Mouse (Mus musculus): Measurements from ENCODE around the gene Hdac5. TPM values are rescaled to one million over a fixed set of nuclear protein-coding genes. Genes with fewer than 3 reads are reported as not detected.

The Hdac5 gene
- polyA plus RNA-seq (2016; fragmentation: Nextera tagmentation; extraction: Ambion mirVana): 70.0 and 80.0 TPM in 2 replicates

- H3K9ac ChIP-seq: peak within 1 kb of the TSS; percentile 93
- H3K36me3 ChIP-seq: no peaks in the 10 kb centered on the region
- peak; percentile 78 for ATAC-seq (ENCODE audit: insufficient number of reproducible peaks, insufficient read depth, low FRiP score, low TSS enrichment)
- peak within 1 kb of the TSS; percentile 83 for H3K27ac ChIP-seq
- peak within 1 kb of the TSS; percentile 92 for H3K4me3 ChIP-seq
- H3K4me1 ChIP-seq: peaks cover 35% of the 10 kb centered on the region
- H3K9me3 ChIP-seq: no peaks in the 10 kb centered on the region
- H3K27me3 ChIP-seq: no peaks in the 10 kb centered on the region
- H3K4me2 ChIP-seq (replicated peaks): peak within 1 kb of the TSS; percentile 87
- WGBS: under 1% methylated on average over 49 of the region's 49 CpGs
Measured at GRCm38 (mm10) chr11:102230006-102230741, at the start of gene Hdac5. TSS of gene Hdac5 (minus strand) at chr11:102230166.

GRCm38 (mm10) chr11:102279595-102279994 lies 49.6 kb upstream of the Hdac5 start:
- H3K9ac ChIP-seq: no peak overlapping the region
- peaks cover 14% of the 10 kb centered on the region; the same call in 1 of the 2 replicates for H3K4me1 ChIP-seq
- no peak overlapping the region for H3K27ac ChIP-seq
- 89% methylated on average over 3 of the region's 3 CpGs for WGBS
- H3K9me3 ChIP-seq: no peaks in the 10 kb centered on the region
- H3K4me3 ChIP-seq: no peak overlapping the region
- H3K36me3 ChIP-seq: no peaks in the 10 kb centered on the region
- no peak overlapping the region for H3K4me2 ChIP-seq (replicated peaks)
- H3K27me3 ChIP-seq: peaks cover 8% of the 10 kb centered on the region; the same call in 1 of the 2 replicates
- ATAC-seq (ENCODE audit: insufficient number of reproducible peaks, insufficient read depth, low FRiP score, low TSS enrichment): no peak

GRCm38 (mm10) chr11:102277754-102278153 lies 47.8 kb upstream of the Hdac5 start:
- Histone ChIP-seq H3K27ac (no peak overlapping the region), H3K4me2 (replicated peaks) (no peak overlapping the region), H3K9me3 (no peaks in the 10 kb centered on the region), H3K9ac (no peak overlapping the region), H3K27me3 (peaks cover 8% of the 10 kb centered on the region; the same call in 1 of the 2 replicates), H3K4me3 (no peak overlapping the region), H3K36me3 (no peaks in the 10 kb centered on the region), H3K4me1 (peaks cover 14% of the 10 kb centered on the region; the same call in 1 of the 2 replicates)
- no peak for ATAC-seq (ENCODE audit: insufficient number of reproducible peaks, insufficient read depth, low FRiP score, low TSS enrichment)
- 50% methylated on average over 10 of the region's 12 CpGs for WGBS

GRCm38 (mm10) chr11:102276411-102276915 lies 46.5 kb upstream of the Hdac5 start:
- H3K9ac ChIP-seq: peak overlapping the region; percentile 60
- no peaks in the 10 kb centered on the region for H3K9me3 ChIP-seq
- H3K27ac ChIP-seq: 0 out of 2 replicates have a peak overlapping the region, but pooled peaks have one; percentile 46
- H3K4me3 ChIP-seq: peak overlapping the region; percentile 41
- no peaks in the 10 kb centered on the region for H3K36me3 ChIP-seq
- under 1% methylated on average over 33 of the region's 33 CpGs for WGBS
- peaks cover 8% of the 10 kb centered on the region; the same call in 1 of the 2 replicates for H3K27me3 ChIP-seq
- peak; percentile 77 for ATAC-seq (ENCODE audit: insufficient number of reproducible peaks, insufficient read depth, low FRiP score, low TSS enrichment)
- peak overlapping the region; percentile 87 for H3K4me2 ChIP-seq (replicated peaks)
- H3K4me1 ChIP-seq: peaks cover 14% of the 10 kb centered on the region; the same call in 1 of the 2 replicates

- no peak within 1 kb of the TSS for H3K4me3 ChIP-seq
- WGBS: 88% methylated on average over 12 of the region's 12 CpGs
- H3K36me3 ChIP-seq: 0 out of 2 replicates have a peak, but pooled peaks cover 5% of the 10 kb centered on the region
- peaks cover 7% of the 10 kb centered on the region; the same call in 1 of the 2 replicates for H3K4me1 ChIP-seq
- no peak for ATAC-seq (ENCODE audit: insufficient number of reproducible peaks, insufficient read depth, low FRiP score, low TSS enrichment)
- no peak within 1 kb of the TSS for H3K4me2 ChIP-seq (replicated peaks)
- H3K27ac ChIP-seq: no peak within 1 kb of the TSS
- H3K27me3 ChIP-seq: no peaks in the 10 kb centered on the region
- H3K9me3 ChIP-seq: no peaks in the 10 kb centered on the region
- H3K9ac ChIP-seq: no peak within 1 kb of the TSS
Measured at GRCm38 (mm10) chr11:102268520-102269244, 38.7 kb upstream of the Hdac5 start, which contains the start of gene Asb16. TSS of gene Asb16 (plus strand) at chr11:102268743.

- Histone ChIP-seq H3K27ac (no peak overlapping the region), H3K36me3 (peaks cover 9% of the 10 kb centered on the region; the same call in 1 of the 2 replicates), H3K4me3 (no peak overlapping the region), H3K27me3 (no peaks in the 10 kb centered on the region), H3K4me1 (peaks cover 7% of the 10 kb centered on the region; the same call in 1 of the 2 replicates), H3K9me3 (no peaks in the 10 kb centered on the region), H3K4me2 (replicated peaks) (no peak overlapping the region), H3K9ac (no peak overlapping the region)
- no peak for ATAC-seq (ENCODE audit: insufficient number of reproducible peaks, insufficient read depth, low FRiP score, low TSS enrichment)
- WGBS: 6% methylated on average over 11 of the region's 11 CpGs
Measured at GRCm38 (mm10) chr11:102267480-102267879, 37.5 kb upstream of the Hdac5 start.

- no peak for ATAC-seq (ENCODE audit: insufficient number of reproducible peaks, insufficient read depth, low FRiP score, low TSS enrichment)
- WGBS: 89% methylated on average over 8 of the region's 8 CpGs
- Histone ChIP-seq H3K27ac (no peak overlapping the region), H3K4me2 (replicated peaks) (no peak overlapping the region), H3K36me3 (peaks cover 15% of the 10 kb centered on the region), H3K27me3 (no peaks in the 10 kb centered on the region), H3K9me3 (no peaks in the 10 kb centered on the region), H3K4me1 (peaks cover 7% of the 10 kb centered on the region; the same call in 1 of the 2 replicates), H3K4me3 (no peak overlapping the region), H3K9ac (no peak overlapping the region)
Measured at GRCm38 (mm10) chr11:102266631-102267355, 36.8 kb upstream of the Hdac5 start.

- H3K9me3 ChIP-seq: no peaks in the 10 kb centered on the region
- H3K36me3 ChIP-seq: peaks cover 16% of the 10 kb centered on the region
- no peak overlapping the region for H3K27ac ChIP-seq
- H3K4me3 ChIP-seq: no peak overlapping the region
- ATAC-seq (ENCODE audit: insufficient number of reproducible peaks, insufficient read depth, low FRiP score, low TSS enrichment): no peak
- H3K4me2 ChIP-seq (replicated peaks): no peak overlapping the region
- 57% methylated on average over 14 of the region's 14 CpGs for WGBS
- H3K9ac ChIP-seq: no peak overlapping the region
- H3K27me3 ChIP-seq: no peaks in the 10 kb centered on the region
- peaks cover 7% of the 10 kb centered on the region; the same call in 1 of the 2 replicates for H3K4me1 ChIP-seq
Measured at GRCm38 (mm10) chr11:102265816-102266215, 35.9 kb upstream of the Hdac5 start.

GRCm38 (mm10) chr11:102263211-102263610 lies 33.2 kb upstream of the Hdac5 start:
- Histone ChIP-seq H3K9ac (no peak overlapping the region), H3K27me3 (no peaks in the 10 kb centered on the region), H3K9me3 (no peaks in the 10 kb centered on the region), H3K36me3 (peaks cover 37% of the 10 kb centered on the region), H3K27ac (no peak overlapping the region), H3K4me2 (replicated peaks) (no peak overlapping the region), H3K4me3 (no peak overlapping the region), H3K4me1 (peaks cover 8% of the 10 kb centered on the region; the same call in 1 of the 2 replicates)
- 90% methylated on average over 7 of the region's 7 CpGs for WGBS
- ATAC-seq (ENCODE audit: insufficient number of reproducible peaks, insufficient read depth, low FRiP score, low TSS enrichment): no peak

- H3K27me3 ChIP-seq: no peaks in the 10 kb centered on the region
- no peaks in the 10 kb centered on the region for H3K9me3 ChIP-seq
- ATAC-seq (ENCODE audit: insufficient number of reproducible peaks, insufficient read depth, low FRiP score, low TSS enrichment): no peak
- H3K4me2 ChIP-seq (replicated peaks): no peak overlapping the region
- H3K4me3 ChIP-seq: no peak overlapping the region
- H3K4me1 ChIP-seq: peaks cover 16% of the 10 kb centered on the region
- no peak overlapping the region for H3K27ac ChIP-seq
- WGBS: 87% methylated on average over 3 of the region's 3 CpGs
- peaks cover 60% of the 10 kb centered on the region for H3K36me3 ChIP-seq
- no peak overlapping the region for H3K9ac ChIP-seq
Measured at GRCm38 (mm10) chr11:102258521-102258920, 28.6 kb upstream of the Hdac5 start.

GRCm38 (mm10) chr11:102258095-102258494 lies 28.1 kb upstream of the Hdac5 start:
- no peak overlapping the region for H3K4me2 ChIP-seq (replicated peaks)
- H3K36me3 ChIP-seq: peaks cover 64% of the 10 kb centered on the region
- peaks cover 16% of the 10 kb centered on the region for H3K4me1 ChIP-seq
- no peaks in the 10 kb centered on the region for H3K27me3 ChIP-seq
- ATAC-seq (ENCODE audit: insufficient number of reproducible peaks, insufficient read depth, low FRiP score, low TSS enrichment): no peak
- H3K9me3 ChIP-seq: no peaks in the 10 kb centered on the region
- WGBS: 74% methylated on average over 6 of the region's 6 CpGs
- H3K27ac ChIP-seq: peak overlapping the region; percentile 60; the same call in 1 of the 2 replicates
- no peak overlapping the region for H3K9ac ChIP-seq
- no peak overlapping the region for H3K4me3 ChIP-seq

Data from embryonic facial prominence, embryonic 12.5 days (tissue).